Mouse (Mus musculus) cerebellum, postnatal 10 days (tissue): ENCODE measurements around the gene Dcaf12l2.

Experiments used
- DNase-seq, 2 experiments: peaks; one replicate each; pipeline ENCODE4 v3.0.0; 2021; ENCODE audit warnings: mixed read lengths in 2 of 2

Gene Dcaf12l2

DNA sequence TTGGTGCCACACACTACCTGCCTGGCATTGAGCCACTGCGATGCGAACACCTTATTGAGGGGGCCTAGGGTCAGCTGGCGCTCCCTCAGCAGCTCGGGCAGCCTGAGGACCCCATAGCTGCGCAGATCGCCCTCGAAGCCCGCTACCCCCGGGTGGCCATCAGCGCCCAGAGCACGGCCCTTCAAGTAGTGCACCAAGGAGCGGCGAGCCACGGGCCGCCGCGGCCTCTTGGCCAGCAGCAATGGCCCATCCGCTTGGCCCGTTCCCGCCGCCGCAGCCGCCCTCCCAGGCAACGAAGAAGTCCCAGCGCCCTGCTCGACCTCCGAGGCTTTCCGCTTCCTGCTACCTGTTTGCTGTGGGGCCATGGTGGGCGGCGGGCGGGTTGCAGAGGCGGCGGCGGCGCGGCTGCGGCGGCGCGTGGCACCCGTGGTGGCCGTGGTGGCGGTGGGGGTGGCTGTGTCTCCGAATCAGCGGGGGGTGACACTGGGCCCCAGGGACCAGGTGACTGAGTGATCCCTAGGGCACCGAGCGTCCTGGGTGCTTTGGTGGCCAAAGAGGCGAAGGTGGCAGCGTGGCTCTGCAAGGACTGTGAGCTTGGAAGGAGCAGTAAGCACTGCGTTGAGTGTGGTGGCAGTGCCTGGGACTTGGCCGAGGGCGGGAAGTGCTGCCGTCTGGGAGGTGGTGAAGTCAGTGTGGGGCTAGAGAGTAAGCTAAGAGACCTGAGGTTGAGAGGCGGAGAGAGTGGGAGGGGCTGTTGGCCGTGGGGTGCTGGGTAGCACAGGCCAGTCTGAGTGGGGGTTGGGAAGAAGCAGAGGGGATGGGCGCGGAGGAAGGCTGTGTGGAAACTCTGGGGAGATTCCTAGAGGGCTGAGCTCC lies at the start of gene Dcaf12l2:
TSS of gene Dcaf12l2 (minus strand) at position 697 of the 876 bp plus-strand sequence.
- peak; percentile 15 to 39 for DNase-seq

DNA sequence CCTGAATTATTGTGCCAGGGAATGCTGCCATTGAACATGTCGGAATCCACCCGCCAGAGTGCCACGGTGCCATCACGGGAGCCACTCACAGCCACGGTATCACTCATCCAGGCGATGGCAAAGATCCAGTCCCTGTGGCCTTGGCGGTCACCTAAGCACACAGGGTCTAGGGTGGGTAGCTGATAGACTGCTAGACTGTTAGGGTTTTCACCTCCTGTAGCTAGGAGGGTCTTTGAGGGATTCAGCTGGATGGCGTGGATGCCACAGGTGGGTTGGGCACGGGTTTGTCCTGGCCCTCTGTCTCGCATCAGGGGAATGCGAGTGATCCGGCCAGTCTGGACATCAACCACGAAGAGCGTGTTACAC lies 879 bp downstream of the Dcaf12l2 start:
- peak in 1 of 2 experiments; percentile 9 for DNase-seq
